Mouse (Mus musculus) neural tube, embryonic 14.5 days (tissue): Measurements from ENCODE around the gene Fuk. TPM values are rescaled to one million over a fixed set of nuclear protein-coding genes. Genes with fewer than 3 reads are reported as not detected.

ENCODE experiments used
- ATAC-seq: fragments of 200-750 bp; cut with Nextera tagmentation; 2 replicates; pipeline ENCODE4 v1.8.0; 2017; ENCODE audit warnings: low read depth, mild to moderate bottlenecking, moderate TSS enrichment, moderate library complexity
- H3K27ac ChIP-seq: fragments of 300-500 bp; sonication (generic); 2 replicates; pipeline ENCODE4 v1.5.1; 2014; ENCODE audit warnings: low read depth, mild to moderate bottlenecking, control low read depth, low read length, moderate library complexity, mixed read lengths
- H3K27me3 ChIP-seq: fragments of 300-500 bp; sonication (generic); 2 replicates; pipeline ENCODE4 v1.6.1; 2014; ENCODE audit warnings: low read length; ENCODE audit not compliant: control insufficient read depth, insufficient read depth
- H3K36me3 ChIP-seq: fragments of 300-500 bp; sonication (generic); 2 replicates; pipeline ENCODE4 v1.6.1; 2014; ENCODE audit warnings: low read length, mixed read lengths; ENCODE audit not compliant: control insufficient read depth, insufficient read depth
- H3K4me1 ChIP-seq: fragments of 300-500 bp; sonication (generic); 2 replicates; pipeline ENCODE4 v1.6.1; 2014; ENCODE audit warnings: low read length; ENCODE audit not compliant: control insufficient read depth, insufficient read depth
- H3K4me2 ChIP-seq: fragments of 300-500 bp; sonication (generic); 2 replicates; pipeline ENCODE4 v1.6.1; 2014; ENCODE audit warnings: mild to moderate bottlenecking, low read depth, low read length, control low read depth
- H3K4me3 ChIP-seq: fragments of 300-500 bp; sonication (generic); 2 replicates; pipeline ENCODE4 v1.5.1; 2014; ENCODE audit warnings: low read depth, low read length, control low read depth, mixed read lengths
- H3K9ac ChIP-seq: fragments of 300-500 bp; sonication (generic); replicated peaks from 2 replicates; pipeline ENCODE4 v1.6.1; 2014; ENCODE audit warnings: low read depth, mild to moderate bottlenecking, control low read depth, low read length, mixed read lengths
- H3K9me3 ChIP-seq: fragments of 300-500 bp; sonication (generic); 2 replicates; pipeline ENCODE4 v1.6.1; 2016; ENCODE audit warnings: low read length; ENCODE audit not compliant: control insufficient read depth
- WGBS: fragments of 180-500 bp; shearing (Covaris S2); extraction: QIAGEN DNeasy Blood & Tissue Kit; methylation state at CpG from one replicate; pipeline ENCODE4 v1.1.7; 2014; 5-methylcytosine and 5-hydroxymethylcytosine counted together
- polyA plus RNA-seq: library from polyadenylated mRNA; unstranded; fragments of >200 nt; fragmentation: Nextera tagmentation; extraction: Ambion mirVana; gene quantifications from 2 replicates; pipeline ENCODE4 v1.2.1, GENCODE M21; 2014

Gene Fuk
- polyA plus RNA-seq, 1 experiment from 2014 or later, result 3.9 TPM

GRCm38 (mm10) chr8:110846405-110847170, 55.7 kb downstream of the Fuk start, which contains the start of the genes Cog4 and Sf3b3:
TSS of gene Cog4 (plus strand) at chr8:110846600.
TSS of gene Sf3b3 (minus strand) at chr8:110846787.
- peak within 1 kb of the TSS; percentile 88 for H3K27ac ChIP-seq
- peak within 1 kb of the TSS; percentile 76 for H3K4me2 ChIP-seq
- peaks cover 49% of the 10 kb centered on the region for H3K36me3 ChIP-seq
- peak within 1 kb of the TSS; percentile 94 for H3K9ac ChIP-seq
- under 1% methylated on average over 53 of the region's 53 CpGs for WGBS
- peak; percentile 89 for ATAC-seq
- no peaks in the 10 kb centered on the region for H3K9me3 ChIP-seq
- peak within 1 kb of the TSS; percentile 93 for H3K4me3 ChIP-seq
- peaks cover 18% of the 10 kb centered on the region for H3K4me1 ChIP-seq
- H3K27me3 ChIP-seq, result no peaks in the 10 kb centered on the region

- H3K4me2 ChIP-seq, result peak overlapping the region; percentile 67
- H3K36me3 ChIP-seq, result peaks cover 49% of the 10 kb centered on the region
Observed at GRCm38 (mm10) chr8:110845821-110846404, 56.4 kb downstream of the Fuk start.

GRCm38 (mm10) chr8:110844941-110845340, 57.3 kb downstream of the Fuk start:
- no peak for ATAC-seq
- no peak overlapping the region for H3K27ac ChIP-seq
- H3K4me3 ChIP-seq, result no peak overlapping the region; the same call in 1 of the 2 replicates
- peaks cover 18% of the 10 kb centered on the region for H3K4me1 ChIP-seq
- no peaks in the 10 kb centered on the region for H3K27me3 ChIP-seq
- no peaks in the 10 kb centered on the region for H3K9me3 ChIP-seq
- H3K4me2 ChIP-seq, result peak overlapping the region; percentile 67; the same call in 1 of the 2 replicates
- H3K9ac ChIP-seq, result peak overlapping the region; percentile 21; the same call in 1 of the 2 replicates
- H3K36me3 ChIP-seq, result peaks cover 49% of the 10 kb centered on the region
- WGBS, result 86% methylated on average over 3 of the region's 3 CpGs

More at GRCm38 (mm10) chr8:110845821-110846404, 56.4 kb downstream of the Fuk start:
- H3K27me3 ChIP-seq, result no peaks in the 10 kb centered on the region
- H3K27ac ChIP-seq, result peak overlapping the region; percentile 88
- H3K4me3 ChIP-seq, result peak overlapping the region; percentile 93
- H3K4me1 ChIP-seq, result peaks cover 18% of the 10 kb centered on the region
- no peak for ATAC-seq
- no peaks in the 10 kb centered on the region for H3K9me3 ChIP-seq
- peak overlapping the region; percentile 94 for H3K9ac ChIP-seq
- 11% methylated on average over 17 of the region's 17 CpGs for WGBS

GRCm38 (mm10) chr8:110843207-110843606, 59.1 kb downstream of the Fuk start:
- H3K4me1 ChIP-seq, result peaks cover 18% of the 10 kb centered on the region
- no peak overlapping the region for H3K9ac ChIP-seq
- no peak overlapping the region for H3K4me2 ChIP-seq
- 85% methylated on average over 5 of the region's 5 CpGs for WGBS
- ATAC-seq, result no peak
- no peak overlapping the region for H3K27ac ChIP-seq
- no peaks in the 10 kb centered on the region for H3K27me3 ChIP-seq
- H3K4me3 ChIP-seq, result no peak overlapping the region
- peaks cover 53% of the 10 kb centered on the region for H3K36me3 ChIP-seq
- H3K9me3 ChIP-seq, result no peaks in the 10 kb centered on the region

GRCm38 (mm10) chr8:110842012-110842574, 60.2 kb downstream of the Fuk start:
- 98% methylated on average over 3 of the region's 3 CpGs for WGBS
- Histone ChIP-seq H3K9ac (no peak overlapping the region), H3K27me3 (no peaks in the 10 kb centered on the region), H3K4me1 (peaks cover 10% of the 10 kb centered on the region; the same call in 1 of the 2 replicates), H3K4me3 (no peak overlapping the region), H3K36me3 (peaks cover 63% of the 10 kb centered on the region), H3K4me2 (no peak overlapping the region), H3K27ac (no peak overlapping the region), H3K9me3 (no peaks in the 10 kb centered on the region)
- ATAC-seq, result no peak

Other genes starting within 250 kb of the Fuk start
- gene Mtss1l, start 181.0 kb downstream of the Fuk start, polyA plus RNA-seq, result 23.9 and 24.9 TPM in 2 replicates
- gene Il34, start 96.6 kb downstream of the Fuk start, polyA plus RNA-seq, result 1.2 and 2.7 TPM in 2 replicates
- gene Cog4, start 55.9 kb downstream of the Fuk start, polyA plus RNA-seq, result 64.6 and 78.1 TPM in 2 replicates
- 87.3 and 109 TPM in 2 replicates for gene Sf3b3, start 55.7 kb downstream of the Fuk start, polyA plus RNA-seq
- 12.7 and 15.0 TPM in 2 replicates for gene St3gal2, start 17.4 kb upstream of the Fuk start, polyA plus RNA-seq
- gene Ddx19a, start 95.3 kb upstream of the Fuk start, polyA plus RNA-seq, result 14.0 and 14.8 TPM in 2 replicates
- gene Ddx19b, start 129.3 kb upstream of the Fuk start, polyA plus RNA-seq, result 6.3 and 7.6 TPM in 2 replicates
- gene Aars, start 130.7 kb upstream of the Fuk start, polyA plus RNA-seq, result 76.4 and 93.5 TPM in 2 replicates
- gene Exosc6, start 153.9 kb upstream of the Fuk start, polyA plus RNA-seq, result not detected in 2 replicates
- gene Clec18a, start 189.9 kb upstream of the Fuk start, polyA plus RNA-seq, result 0.70 and 1.5 TPM in 2 replicates
- 8.1 and 8.7 TPM in 2 replicates for gene Pdpr, start 192.1 kb upstream of the Fuk start, polyA plus RNA-seq